13 mouse cellular contexts compared by ENCODE assay signal in genomic region chr14:111672942-111673341, GRCm38 (mm10). TPM values are rescaled to one million over a fixed set of nuclear protein-coding genes. Genes with fewer than 3 reads are reported as not detected.
DNase-seq lines count a peak whose midpoint lies in the region; ATAC-seq and TF ChIP-seq lines count a peak whose summit lies in the region.
"Had no signal": no experiment of that assay in that cellular context is flagged by ENCODE, and none has a peak within 500 bp of the region (broad histone marks: within the 10 kb centered on the region; RNA-seq: fewer than 3 reads in every experiment).

No protein-coding gene starts in this region.

- ATAC-seq in hindbrain, embryonic 11.5 days (ENCODE audit: low FRiP score): no peak
- no peak for ATAC-seq in hindbrain, embryonic 12.5 days (ENCODE audit: low FRiP score)
- ATAC-seq in midbrain, embryonic 14.5 days (ENCODE audit: low FRiP score, low TSS enrichment): no peak
- ATAC-seq in midbrain, embryonic 16.5 days: no peak

- peak; percentile 46; the same call in 1 of the 2 replicates for TF ChIP-seq CTCF in cortical plate, adult 2 months (IDR thresholded peaks at IDR 0.05; ENCODE audit: extremely low read depth, insufficient read depth, low read length)

- no peak overlapping the region for H3K27ac ChIP-seq in hindbrain, embryonic 11.5 days (ENCODE audit: low read depth, low read length)
- H3K27ac ChIP-seq in hindbrain, embryonic 12.5 days: no peak overlapping the region
- H3K27ac ChIP-seq in midbrain, embryonic 14.5 days (replicated peaks; ENCODE audit: low read depth, low read length): no peak overlapping the region
- no peak overlapping the region for H3K27ac ChIP-seq in midbrain, embryonic 16.5 days (ENCODE audit: low read length)
- no peak overlapping the region for H3K27ac ChIP-seq in cortical plate, adult 2 months (ENCODE audit: insufficient read depth, low read length)
- H3K27ac ChIP-seq in limb, embryonic 10.5 days: no peak overlapping the region
- H3K27ac ChIP-seq: limb, embryonic 15.5 days; stomach, embryonic 15.5 days had no signal

- H3K9ac ChIP-seq in hindbrain, embryonic 11.5 days (ENCODE audit: low read depth, low read length): no peak overlapping the region
- no peak overlapping the region for H3K9ac ChIP-seq in hindbrain, embryonic 12.5 days
- H3K9ac ChIP-seq in midbrain, embryonic 14.5 days (replicated peaks; ENCODE audit: low read length): no peak overlapping the region
- H3K9ac ChIP-seq in midbrain, embryonic 16.5 days (ENCODE audit: low read depth, low read length): no peak overlapping the region
- H3K9ac ChIP-seq: limb, embryonic 15.5 days; stomach, embryonic 15.5 days had no signal

- no peaks in the 10 kb centered on the region for H3K36me3 ChIP-seq in hindbrain, embryonic 11.5 days (ENCODE audit: control insufficient read depth, insufficient read depth, low read length)
- no peaks in the 10 kb centered on the region for H3K36me3 ChIP-seq in hindbrain, embryonic 12.5 days
- H3K36me3 ChIP-seq in midbrain, embryonic 14.5 days (ENCODE audit: control insufficient read depth, insufficient read depth, low read length): no peaks in the 10 kb centered on the region
- H3K36me3 ChIP-seq in midbrain, embryonic 16.5 days (ENCODE audit: control insufficient read depth, insufficient read depth, low read length): no peaks in the 10 kb centered on the region
- no peaks in the 10 kb centered on the region for H3K36me3 ChIP-seq in limb, embryonic 10.5 days
- H3K36me3 ChIP-seq: limb, embryonic 15.5 days; stomach, embryonic 15.5 days had no signal

- no peak overlapping the region for H3K4me2 ChIP-seq in hindbrain, embryonic 11.5 days (replicated peaks; ENCODE audit: low read depth, low read length)
- no peak overlapping the region for H3K4me2 ChIP-seq in hindbrain, embryonic 12.5 days (replicated peaks)
- no peak overlapping the region for H3K4me2 ChIP-seq in midbrain, embryonic 14.5 days (ENCODE audit: low read length)
- H3K4me2 ChIP-seq in midbrain, embryonic 16.5 days (ENCODE audit: low read length): no peak overlapping the region
- H3K4me2 ChIP-seq: limb, embryonic 15.5 days; stomach, embryonic 15.5 days had no signal

- no peak for TF ChIP-seq POLR2A in cortical plate, adult 2 months (IDR thresholded peaks at IDR 0.05; ENCODE audit: extremely low read depth, insufficient read depth, low read length)

- H3K27me3 ChIP-seq in hindbrain, embryonic 11.5 days (ENCODE audit: control insufficient read depth, insufficient read depth, low read length): no peaks in the 10 kb centered on the region
- H3K27me3 ChIP-seq in hindbrain, embryonic 12.5 days: no peaks in the 10 kb centered on the region
- H3K27me3 ChIP-seq in midbrain, embryonic 14.5 days (ENCODE audit: control insufficient read depth, insufficient read depth, low read length): no peaks in the 10 kb centered on the region
- H3K27me3 ChIP-seq in midbrain, embryonic 16.5 days (ENCODE audit: control insufficient read depth, insufficient read depth, low read depth, low read length): no peaks in the 10 kb centered on the region
- H3K27me3 ChIP-seq in limb, embryonic 10.5 days (ENCODE audit: low read depth, poor library complexity, severe bottlenecking): peaks cover 10% of the 10 kb centered on the region
- H3K27me3 ChIP-seq: limb, embryonic 15.5 days; stomach, embryonic 15.5 days had no signal

- WGBS in hindbrain, embryonic 11.5 days: 44% methylated on average over 1 of the region's 1 CpGs
- 55% methylated on average over 1 of the region's 1 CpGs for WGBS in hindbrain, embryonic 12.5 days
- 43% methylated on average over 1 of the region's 1 CpGs for WGBS in midbrain, embryonic 14.5 days
- WGBS in midbrain, embryonic 16.5 days: 48% methylated on average over 1 of the region's 1 CpGs
- 60% methylated on average over 1 of the region's 1 CpGs for WGBS in limb, embryonic 10.5 days

- peak; percentile 6 for DNase-seq in hindbrain, embryonic 11.5 days (ENCODE audit: low spot score)
- peak; percentile 80 for DNase-seq in midbrain, embryonic 14.5 days
- DNase-seq in retina, postnatal 1 day: peak; percentile 43
- DNase-seq in limb, embryonic 10.5 days (ENCODE audit: low spot score): no peak
- DNase-seq: adrenal gland, adult 8-10 months; kidney, adult 11 months; lung, adult 18-20 months; thymus, postnatal 14 days had no signal

- H3K4me3 ChIP-seq in hindbrain, embryonic 11.5 days (ENCODE audit: low read depth, low read length): no peak overlapping the region
- no peak overlapping the region for H3K4me3 ChIP-seq in hindbrain, embryonic 12.5 days
- no peak overlapping the region for H3K4me3 ChIP-seq in midbrain, embryonic 14.5 days (replicated peaks; ENCODE audit: low read depth, low read length)
- H3K4me3 ChIP-seq in midbrain, embryonic 16.5 days (ENCODE audit: low read depth, low read length): no peak overlapping the region
- peak overlapping the region; percentile 23; the same call in 1 of the 2 replicates for H3K4me3 ChIP-seq in cortical plate, adult 2 months (ENCODE audit: insufficient read depth, low read length)
- H3K4me3 ChIP-seq in limb, embryonic 10.5 days: no peak overlapping the region
- H3K4me3 ChIP-seq: limb, embryonic 15.5 days; stomach, embryonic 15.5 days had no signal

- H3K4me1 ChIP-seq in hindbrain, embryonic 11.5 days (replicated peaks; ENCODE audit: control insufficient read depth, insufficient read depth, low read length): 0 out of 2 replicates have a peak, but pooled peaks cover 2% of the 10 kb centered on the region
- H3K4me1 ChIP-seq in hindbrain, embryonic 12.5 days: peaks cover 9% of the 10 kb centered on the region
- H3K4me1 ChIP-seq in midbrain, embryonic 14.5 days (ENCODE audit: control insufficient read depth, insufficient read depth, low read length): peaks cover 4% of the 10 kb centered on the region; the same call in 1 of the 2 replicates
- H3K4me1 ChIP-seq in midbrain, embryonic 16.5 days (ENCODE audit: control insufficient read depth, insufficient read depth, low read length): no peaks in the 10 kb centered on the region
- H3K4me1 ChIP-seq in cortical plate, adult 2 months (ENCODE audit: control insufficient read depth, insufficient read depth, low read length): no peaks in the 10 kb centered on the region
- peaks cover 17% of the 10 kb centered on the region for H3K4me1 ChIP-seq in limb, embryonic 10.5 days

- no peaks in the 10 kb centered on the region for H3K9me3 ChIP-seq in hindbrain, embryonic 11.5 days (ENCODE audit: control insufficient read depth, low read length)
- no peaks in the 10 kb centered on the region for H3K9me3 ChIP-seq in hindbrain, embryonic 12.5 days (replicated peaks)
- no peaks in the 10 kb centered on the region for H3K9me3 ChIP-seq in midbrain, embryonic 14.5 days (ENCODE audit: control insufficient read depth, low read length)
- H3K9me3 ChIP-seq in midbrain, embryonic 16.5 days (replicated peaks; ENCODE audit: control insufficient read depth, low read length, poor library complexity, severe bottlenecking): no peaks in the 10 kb centered on the region
- H3K9me3 ChIP-seq in limb, embryonic 10.5 days (replicated peaks): no peaks in the 10 kb centered on the region
- H3K9me3 ChIP-seq: limb, embryonic 15.5 days; stomach, embryonic 15.5 days had no signal

RNA-seq across cellular contexts. Expression of gene Slitrk5, which starts 2.0 kb away (rescaled TPM):
- polyA plus RNA-seq in hindbrain, embryonic 11.5 days (2014; fragmentation: Nextera tagmentation; extraction: Ambion mirVana): 13.8 and 18.2 TPM in 2 replicates
- polyA plus RNA-seq in hindbrain, embryonic 12.5 days (2016; fragmentation: Nextera tagmentation; extraction: Ambion mirVana): 28.7 and 31.1 TPM in 2 replicates
- 28.7 and 31.0 TPM in 2 replicates for polyA plus RNA-seq in midbrain, embryonic 14.5 days (2014; fragmentation: Nextera tagmentation; extraction: Ambion mirVana)
- polyA plus RNA-seq in midbrain, embryonic 16.5 days (2015; fragmentation: Nextera tagmentation; extraction: Ambion mirVana): 34.3 and 35.0 TPM in 2 replicates
- polyA plus RNA-seq in cortical plate, adult 2 months (2012; rRNA removed): 29.7 and 31.7 TPM in 2 replicates
- polyA plus RNA-seq in limb, embryonic 10.5 days (2016; fragmentation: Nextera tagmentation; extraction: Ambion mirVana): 5.1 and 5.9 TPM in 2 replicates
